Mouse (Mus musculus) kidney, adult 2 months (tissue): ENCODE results near the gene Gipc2.
"Not testable (repeated sequence)": the region's sequence is repeated elsewhere in the genome, so short reads cannot be mapped to it uniquely, and the experiment has no call there.

Experiments
- CTCF ChIP-seq: fragments of 200-500 bp; conservative IDR thresholded peaks from 2 replicates; pipeline ENCODE4 v1.5.1; 2011; ENCODE audit warnings: low read depth, mild to moderate bottlenecking, control low read depth, low read length, moderate library complexity, mixed read lengths; ENCODE audit not compliant: insufficient read depth, insufficient read length
- POLR2A ChIP-seq: fragments of 200-500 bp; IDR thresholded peaks from one replicate; pipeline ENCODE4 v1.6.1; 2011; ENCODE audit warnings: low read depth, low read length, control low read depth

- not testable (repeated sequence) for TF ChIP-seq CTCF, POLR2A
Observed at GRCm38 (mm10) chr3:152129426-152129825, 36.6 kb downstream of the Gipc2 start.
